Mouse (Mus musculus) hindbrain, embryonic 12.5 days (tissue): ENCODE results near the gene Ube2o. TPM values are rescaled to one million over a fixed set of nuclear protein-coding genes. Genes with fewer than 3 reads are reported as not detected.

ENCODE experiments used
- ATAC-seq: fragments of 200-750 bp; cut with Nextera tagmentation; 2 replicates; pipeline ENCODE4 v1.8.0; 2017; ENCODE audit warnings: moderate TSS enrichment; ENCODE audit not compliant: low FRiP score
- H3K27ac ChIP-seq: fragments of 300-500 bp; sonication (generic); 2 replicates; pipeline ENCODE4 v1.5.1; 2016; ENCODE audit warnings: mild to moderate bottlenecking
- H3K27me3 ChIP-seq: fragments of 300-500 bp; sonication (generic); 2 replicates; pipeline ENCODE4 v1.6.1; 2016; ENCODE audit warnings: mild to moderate bottlenecking
- H3K36me3 ChIP-seq: fragments of 300-500 bp; sonication (generic); 2 replicates; pipeline ENCODE4 v1.6.1; 2016; ENCODE audit warnings: mild to moderate bottlenecking
- H3K4me1 ChIP-seq: fragments of 300-500 bp; sonication (generic); 2 replicates; pipeline ENCODE4 v1.6.1; 2016
- H3K4me2 ChIP-seq: fragments of 300-500 bp; sonication (generic); replicated peaks from 2 replicates; pipeline ENCODE4 v1.6.1; 2016; ENCODE audit warnings: mild to moderate bottlenecking
- H3K4me3 ChIP-seq: fragments of 300-500 bp; sonication (generic); 2 replicates; pipeline ENCODE4 v1.5.1; 2016; ENCODE audit warnings: mild to moderate bottlenecking
- H3K9ac ChIP-seq: fragments of 300-500 bp; sonication (generic); 2 replicates; pipeline ENCODE4 v1.6.1; 2016; ENCODE audit warnings: mild to moderate bottlenecking, moderate library complexity
- H3K9me3 ChIP-seq: fragments of 300-500 bp; sonication (generic); replicated peaks from 2 replicates; pipeline ENCODE4 v1.6.1; 2016; ENCODE audit warnings: mild to moderate bottlenecking
- WGBS: fragments of 180-500 bp; shearing (Covaris S2); methylation state at CpG from one replicate; pipeline ENCODE4 v1.1.7; 2016; 5-methylcytosine and 5-hydroxymethylcytosine counted together
- polyA plus RNA-seq: library from polyadenylated mRNA; unstranded; fragments of >200 nt; fragmentation: Nextera tagmentation; extraction: Ambion mirVana; gene quantifications from 2 replicates; pipeline ENCODE4 v1.2.1, GENCODE M21; 2016

Ube2o gene
- polyA plus RNA-seq, 1 experiment from 2014 or later, result 27.6 TPM

GRCm38 (mm10) chr11:116548780-116549179 lies 32.5 kb downstream of the Ube2o start:
- Histone ChIP-seq H3K9me3 (no peaks in the 10 kb centered on the region), H3K27me3 (no peaks in the 10 kb centered on the region), H3K9ac (no peak overlapping the region), H3K36me3 (peaks cover 42% of the 10 kb centered on the region), H3K4me3 (no peak overlapping the region), H3K4me1 (peaks cover 12% of the 10 kb centered on the region; the same call in 1 of the 2 replicates), H3K27ac (no peak overlapping the region), H3K4me2 (no peak overlapping the region)
- WGBS, result 94% methylated on average over 9 of the region's 9 CpGs
- ATAC-seq, result no peak

DNA sequence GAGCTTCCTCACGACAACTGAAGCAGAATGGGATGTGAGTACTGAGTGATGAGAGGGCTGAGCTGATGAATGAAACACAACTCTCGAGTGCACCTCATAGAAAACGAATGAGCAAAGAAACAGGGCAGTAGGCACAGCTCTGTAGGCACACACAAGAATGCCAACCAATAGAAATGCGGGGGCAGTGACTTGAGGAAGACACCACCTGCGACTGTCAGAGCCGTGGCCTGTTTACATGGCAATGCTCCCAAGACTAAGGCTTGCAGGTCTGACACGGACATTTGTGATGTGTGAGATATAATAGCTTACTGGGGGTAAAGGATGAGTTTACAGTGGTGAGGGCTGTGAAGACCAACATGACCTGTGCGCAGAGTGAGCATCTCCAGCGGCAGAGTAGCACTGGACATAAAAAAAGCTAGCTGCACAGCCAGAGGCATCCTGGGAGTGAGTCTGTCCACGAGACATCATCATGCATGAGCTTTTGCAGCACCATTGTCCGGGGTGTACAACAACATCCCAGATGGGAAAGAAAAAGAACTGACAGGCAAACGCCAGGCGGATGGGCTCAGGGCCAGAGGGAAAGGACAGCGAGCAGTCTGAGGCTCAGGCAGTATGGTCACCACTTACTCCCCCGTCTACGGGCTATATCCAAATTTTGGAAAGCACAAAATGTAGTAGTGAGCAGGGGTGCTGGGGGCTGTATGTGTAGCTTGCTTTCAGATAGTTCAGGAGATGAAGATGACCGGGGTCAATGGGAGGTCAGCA lies 33.8 kb downstream of the Ube2o start:
- 87% methylated on average over 17 of the region's 17 CpGs for WGBS
- Histone ChIP-seq H3K27me3 (no peaks in the 10 kb centered on the region), H3K4me2 (no peak overlapping the region), H3K9me3 (no peaks in the 10 kb centered on the region), H3K9ac (no peak overlapping the region), H3K27ac (no peak overlapping the region), H3K4me3 (no peak overlapping the region), H3K4me1 (peaks cover 8% of the 10 kb centered on the region; the same call in 1 of the 2 replicates), H3K36me3 (peaks cover 55% of the 10 kb centered on the region)
- no peak for ATAC-seq

DNA sequence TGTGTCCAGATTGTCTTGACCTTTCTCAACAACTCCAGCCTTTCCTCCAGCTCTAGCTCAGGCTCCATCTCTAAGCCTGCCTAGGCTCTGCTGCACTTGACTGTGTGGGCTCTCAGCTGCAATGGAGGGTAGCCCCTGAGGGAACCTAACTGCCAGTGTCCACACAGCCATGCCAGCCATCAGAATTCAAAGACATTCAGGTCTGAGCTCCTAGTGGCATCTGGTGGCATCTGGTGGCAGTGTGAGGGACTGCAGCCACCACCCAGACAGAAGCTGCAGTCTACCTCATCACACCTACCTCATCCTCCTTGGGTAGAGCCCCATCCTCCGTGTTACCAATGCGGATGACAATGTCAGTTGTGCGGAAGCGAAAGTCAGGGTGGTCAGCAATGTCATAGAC lies 38.1 kb downstream of the Ube2o start:
- H3K27ac ChIP-seq, result no peak overlapping the region
- H3K9ac ChIP-seq, result no peak overlapping the region
- WGBS, result 83% methylated on average over 4 of the region's 4 CpGs
- peaks cover 93% of the 10 kb centered on the region for H3K36me3 ChIP-seq
- H3K27me3 ChIP-seq, result no peaks in the 10 kb centered on the region
- 0 out of 2 replicates have a peak, but pooled peaks have one; percentile 18 for ATAC-seq
- no peak overlapping the region for H3K4me2 ChIP-seq
- H3K9me3 ChIP-seq, result no peaks in the 10 kb centered on the region
- H3K4me3 ChIP-seq, result no peak overlapping the region
- no peaks in the 10 kb centered on the region for H3K4me1 ChIP-seq

- no peak for ATAC-seq
- no peaks in the 10 kb centered on the region for H3K9me3 ChIP-seq
- no peak overlapping the region for H3K4me2 ChIP-seq
- no peak overlapping the region for H3K4me3 ChIP-seq
- H3K9ac ChIP-seq, result no peak overlapping the region
- no peak overlapping the region for H3K27ac ChIP-seq
- H3K36me3 ChIP-seq, result peaks cover 92% of the 10 kb centered on the region
- peaks cover 1% of the 10 kb centered on the region; the same call in 1 of the 2 replicates for H3K27me3 ChIP-seq
- WGBS, result 95% methylated on average over 11 of the region's 11 CpGs
- H3K4me1 ChIP-seq, result no peaks in the 10 kb centered on the region
These were observed 40.1 kb downstream of the Ube2o start for GRCm38 (mm10) chr11:116541183-116541582.

DNA sequence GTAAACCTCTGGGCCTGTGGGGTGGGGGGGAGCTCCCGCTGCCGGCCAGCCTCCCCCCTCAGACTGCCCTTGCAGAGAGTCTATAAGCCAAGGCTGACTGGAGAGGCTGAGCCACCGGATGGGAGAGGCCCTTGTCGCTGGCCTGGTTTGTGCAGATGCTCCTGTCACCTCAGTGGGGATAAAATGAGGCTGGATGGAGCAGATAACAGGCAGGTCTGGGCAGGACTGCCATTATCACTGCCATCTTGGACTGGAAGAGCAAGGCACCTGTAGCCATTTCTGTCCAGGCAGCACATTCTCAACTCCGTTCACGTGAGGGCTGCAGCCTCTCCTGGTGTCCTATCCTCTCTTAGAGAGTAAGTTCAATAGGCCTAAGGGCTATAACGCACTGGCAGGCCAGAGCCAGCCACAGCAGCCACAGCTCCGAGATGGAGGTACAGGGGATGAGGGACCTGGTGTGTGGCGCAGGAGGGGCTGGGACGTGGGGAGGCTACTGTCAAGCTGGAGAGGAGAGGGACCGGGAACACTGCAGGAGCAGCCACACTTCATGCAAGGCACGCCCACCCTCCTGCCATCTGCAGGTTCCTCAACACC lies 43.0 kb downstream of the Ube2o start:
- peaks cover 30% of the 10 kb centered on the region for H3K27me3 ChIP-seq
- H3K9me3 ChIP-seq, result no peaks in the 10 kb centered on the region
- H3K4me3 ChIP-seq, result no peak overlapping the region
- ATAC-seq, result no peak
- WGBS, result 76% methylated on average over 12 of the region's 12 CpGs
- H3K36me3 ChIP-seq, result peaks cover 66% of the 10 kb centered on the region
- no peak overlapping the region for H3K27ac ChIP-seq
- peaks cover 11% of the 10 kb centered on the region for H3K4me1 ChIP-seq
- no peak overlapping the region for H3K4me2 ChIP-seq
- H3K9ac ChIP-seq, result no peak overlapping the region

DNA sequence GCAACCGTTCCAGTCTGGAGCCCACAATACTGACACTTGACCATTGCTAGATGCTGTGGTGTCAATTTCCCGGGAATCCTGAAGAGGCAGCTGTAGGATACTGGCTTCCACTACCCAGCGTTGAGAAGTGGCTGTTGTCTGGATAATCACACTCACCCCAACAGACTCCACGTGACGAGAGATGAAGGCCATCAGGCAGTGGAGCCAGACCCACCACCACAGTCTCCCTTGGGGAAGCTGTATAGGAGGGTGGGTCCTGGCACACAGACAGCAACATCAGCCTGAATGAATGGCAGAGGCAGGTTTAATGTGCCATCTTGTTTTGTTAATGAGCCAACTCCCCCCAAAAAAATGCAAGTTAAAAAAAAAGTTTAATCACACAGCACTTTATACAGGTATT lies 43.9 kb downstream of the Ube2o start:
- Histone ChIP-seq H3K4me3 (no peak overlapping the region), H3K9ac (no peak overlapping the region), H3K27me3 (peaks cover 39% of the 10 kb centered on the region), H3K9me3 (no peaks in the 10 kb centered on the region), H3K36me3 (peaks cover 58% of the 10 kb centered on the region), H3K4me2 (no peak overlapping the region), H3K27ac (no peak overlapping the region), H3K4me1 (peaks cover 20% of the 10 kb centered on the region)
- no peak for ATAC-seq
- WGBS, result 77% methylated on average over 5 of the region's 5 CpGs

- no peak overlapping the region for H3K4me2 ChIP-seq
- H3K27me3 ChIP-seq, result peaks cover 46% of the 10 kb centered on the region
- no peak overlapping the region for H3K4me3 ChIP-seq
- no peak overlapping the region for H3K27ac ChIP-seq
- H3K36me3 ChIP-seq, result peaks cover 51% of the 10 kb centered on the region
- no peaks in the 10 kb centered on the region for H3K9me3 ChIP-seq
- H3K4me1 ChIP-seq, result peaks cover 27% of the 10 kb centered on the region
- ATAC-seq, result no peak
- WGBS, result 90% methylated on average over 7 of the region's 7 CpGs
- no peak overlapping the region for H3K9ac ChIP-seq
These were observed 44.6 kb downstream of the Ube2o start for GRCm38 (mm10) chr11:116536685-116537084.

- peaks cover 45% of the 10 kb centered on the region for H3K4me1 ChIP-seq
- H3K36me3 ChIP-seq, result peaks cover 27% of the 10 kb centered on the region
- H3K27me3 ChIP-seq, result peaks cover 65% of the 10 kb centered on the region
- peak overlapping the region; percentile 59; the same call in 1 of the 2 replicates for H3K9ac ChIP-seq
- 0 out of 2 replicates have a peak overlapping the region, but pooled peaks have one; percentile 17 for H3K27ac ChIP-seq
- peak overlapping the region; percentile 82 for H3K4me2 ChIP-seq
- ATAC-seq, result peak; percentile 39; the same call in 1 of the 2 replicates
- no peaks in the 10 kb centered on the region for H3K9me3 ChIP-seq
- H3K4me3 ChIP-seq, result peak overlapping the region; percentile 42
- whole genome bisulfite sequencing, result 20% methylated on average over 20 of the region's 20 CpGs
These were observed 46.9 kb downstream of the Ube2o start for GRCm38 (mm10) chr11:116534154-116534865.

DNA sequence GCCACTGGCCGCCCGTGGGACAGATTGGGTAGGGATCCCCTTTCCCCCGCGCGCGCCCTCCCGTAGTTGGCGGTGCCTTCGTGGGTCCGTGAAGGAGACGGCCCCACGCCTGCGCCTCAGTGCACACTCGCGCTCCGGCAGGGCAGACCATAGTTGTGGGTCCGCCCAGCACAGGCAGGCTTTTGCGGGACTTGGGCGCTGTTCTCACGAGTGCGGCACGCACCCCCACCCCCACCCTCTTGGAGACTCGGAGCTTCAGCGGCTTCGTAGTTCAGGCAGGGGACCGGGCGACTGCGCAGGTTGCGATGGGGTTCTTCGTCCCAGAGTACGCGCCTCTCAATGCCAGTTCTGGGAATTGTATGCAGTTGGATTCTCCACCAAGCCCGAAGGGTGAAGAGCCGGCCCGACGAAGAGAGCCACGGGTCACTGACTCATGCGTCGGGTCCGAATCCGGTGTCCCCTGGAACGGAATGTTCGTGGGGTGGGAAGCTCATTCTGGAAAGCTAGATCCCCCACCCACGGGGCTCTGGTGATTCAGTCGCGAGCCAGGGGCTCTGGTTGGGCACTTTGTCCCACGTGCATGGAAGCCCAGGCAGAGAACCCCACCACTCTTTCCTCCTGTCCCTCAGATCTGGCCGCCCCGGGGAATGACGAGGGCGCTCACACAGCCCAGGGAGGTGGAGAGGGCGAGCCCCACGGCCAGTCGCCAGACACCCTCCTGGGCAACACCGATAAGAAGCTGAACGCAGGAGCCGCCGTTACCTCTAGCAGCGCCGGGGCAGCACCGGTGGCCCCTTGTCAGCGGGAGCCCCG lies 47.7 kb downstream of the Ube2o start:
- 2% methylated on average over 63 of the region's 63 CpGs for WGBS
- Histone ChIP-seq H3K9me3 (no peaks in the 10 kb centered on the region), H3K4me2 (peak overlapping the region; percentile 82), H3K9ac (peak overlapping the region; percentile 59), H3K36me3 (peaks cover 20% of the 10 kb centered on the region), H3K27me3 (peaks cover 65% of the 10 kb centered on the region), H3K4me1 (peaks cover 45% of the 10 kb centered on the region), H3K27ac (no peak overlapping the region; the same call in 1 of the 2 replicates), H3K4me3 (peak overlapping the region; percentile 42)
- ATAC-seq, result peak; percentile 29

GRCm38 (mm10) chr11:116532810-116533338 lies 48.4 kb downstream of the Ube2o start:
- no peaks in the 10 kb centered on the region for H3K9me3 ChIP-seq
- peak overlapping the region; percentile 82 for H3K4me2 ChIP-seq
- under 1% methylated on average over 50 of the region's 50 CpGs for WGBS
- H3K27me3 ChIP-seq, result peaks cover 65% of the 10 kb centered on the region
- H3K4me3 ChIP-seq, result peak overlapping the region; percentile 42
- peaks cover 45% of the 10 kb centered on the region for H3K4me1 ChIP-seq
- H3K27ac ChIP-seq, result 0 out of 2 replicates have a peak overlapping the region, but pooled peaks have one; percentile 23
- ATAC-seq, result peak; percentile 21; the same call in 1 of the 2 replicates
- peaks cover 13% of the 10 kb centered on the region for H3K36me3 ChIP-seq
- peak overlapping the region; percentile 59 for H3K9ac ChIP-seq

DNA sequence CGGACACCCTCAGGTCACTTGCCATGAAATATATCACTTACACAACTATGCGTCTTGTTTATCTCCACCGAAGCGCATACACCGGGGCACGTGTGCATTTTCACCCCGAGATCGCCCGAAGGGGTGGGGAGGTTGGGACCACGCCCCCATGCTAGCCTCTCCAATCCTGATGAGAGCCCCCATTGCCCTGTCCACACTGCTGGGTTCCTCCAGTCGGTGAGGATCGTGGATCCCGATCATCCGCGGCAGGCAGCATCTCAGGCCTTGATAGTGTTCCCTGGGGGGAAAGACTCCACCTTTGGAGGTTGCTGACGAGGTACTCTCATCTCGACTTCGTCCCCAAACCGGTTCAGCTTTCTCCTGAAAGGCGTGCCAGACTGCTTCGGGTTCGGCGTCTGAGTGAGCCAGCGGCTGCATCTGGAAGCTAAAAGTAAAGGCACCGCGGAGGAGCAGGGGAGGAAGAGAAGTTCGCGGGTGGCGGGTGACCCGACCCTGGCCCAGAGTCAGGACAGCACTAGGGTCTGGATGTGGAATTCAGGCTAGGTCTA lies 48.9 kb downstream of the Ube2o start:
- under 1% methylated on average over 30 of the region's 30 CpGs for WGBS
- H3K27ac ChIP-seq, result 0 out of 2 replicates have a peak overlapping the region, but pooled peaks have one; percentile 23
- peak overlapping the region; percentile 42 for H3K4me3 ChIP-seq
- peaks cover 45% of the 10 kb centered on the region for H3K4me1 ChIP-seq
- H3K36me3 ChIP-seq, result peaks cover 11% of the 10 kb centered on the region; the same call in 1 of the 2 replicates
- peak overlapping the region; percentile 82 for H3K4me2 ChIP-seq
- ATAC-seq, result no peak
- peak overlapping the region; percentile 59 for H3K9ac ChIP-seq
- H3K27me3 ChIP-seq, result peaks cover 65% of the 10 kb centered on the region
- no peaks in the 10 kb centered on the region for H3K9me3 ChIP-seq
